Mouse (Mus musculus): ENCODE data around the gene Crocc2.
A peak's percentile ranks its signal among the peaks of the same experiment; 100 is the strongest.

Gene Crocc2

GRCm38 (mm10) chr1:93214612-93215011 lies 46.1 kb downstream of the Crocc2 start:
- no peak for DNase-seq (ENCODE audit: low spot score in 2 of 2)

- no peak for DNase-seq (ENCODE audit: low spot score in 2 of 2)
Measured at GRCm38 (mm10) chr1:93216839-93217497, 48.4 kb downstream of the Crocc2 start.

- no peak for DNase-seq (ENCODE audit: low spot score in 2 of 2)
Measured at GRCm38 (mm10) chr1:93217530-93217929, 49.0 kb downstream of the Crocc2 start.

- DNase-seq (ENCODE audit: low spot score in 2 of 2) = no peak
Measured at GRCm38 (mm10) chr1:93220776-93221175, 52.3 kb downstream of the Crocc2 start.

- no peak for DNase-seq (ENCODE audit: low spot score in 2 of 2)
Measured at GRCm38 (mm10) chr1:93223972-93224371, 55.4 kb downstream of the Crocc2 start.

- no peak for DNase-seq (ENCODE audit: low spot score in 2 of 2)
Measured at GRCm38 (mm10) chr1:93225226-93225625, 56.7 kb downstream of the Crocc2 start.

- no peak for DNase-seq (ENCODE audit: low spot score in 2 of 2)
Measured at GRCm38 (mm10) chr1:93225731-93226520, 57.4 kb downstream of the Crocc2 start.

- no peak for DNase-seq (ENCODE audit: low spot score in 2 of 2)
Measured at GRCm38 (mm10) chr1:93227303-93227975, 58.9 kb downstream of the Crocc2 start.

GRCm38 (mm10) chr1:93227976-93228365 lies 59.4 kb downstream of the Crocc2 start:
- no peak for DNase-seq (ENCODE audit: low spot score in 2 of 2)

- no peak for DNase-seq (ENCODE audit: low spot score in 2 of 2)
Measured at GRCm38 (mm10) chr1:93229221-93229620, 60.7 kb downstream of the Crocc2 start.

GRCm38 (mm10) chr1:93229626-93230025 lies 61.1 kb downstream of the Crocc2 start:
- DNase-seq (ENCODE audit: low spot score in 2 of 2) = no peak

- peak; percentile 65 to 77 for DNase-seq (ENCODE audit: low spot score in 2 of 2)
Measured at GRCm38 (mm10) chr1:93235576-93236544, 67.3 kb downstream of the Crocc2 start, which contains the start of gene Sned1. Gene Sned1 (plus strand): TSS chr1:93235841.

- DNase-seq (ENCODE audit: low spot score in 2 of 2) = no peak
Measured at GRCm38 (mm10) chr1:93236545-93236924, 68.0 kb downstream of the Crocc2 start.

- DNase-seq (ENCODE audit: low spot score in 2 of 2) = no peak
Measured at GRCm38 (mm10) chr1:93237676-93238075, 69.2 kb downstream of the Crocc2 start.

GRCm38 (mm10) chr1:93238201-93238600 lies 69.7 kb downstream of the Crocc2 start:
- no peak for DNase-seq (ENCODE audit: low spot score in 2 of 2)

GRCm38 (mm10) chr1:93245936-93246335 lies 77.4 kb downstream of the Crocc2 start:
- no peak for DNase-seq (ENCODE audit: low spot score in 2 of 2)

GRCm38 (mm10) chr1:93252586-93252985 lies 84.1 kb downstream of the Crocc2 start:
- no peak for DNase-seq (ENCODE audit: low spot score in 2 of 2)

GRCm38 (mm10) chr1:93255761-93256160 lies 87.2 kb downstream of the Crocc2 start:
- no peak for DNase-seq (ENCODE audit: low spot score in 2 of 2)

GRCm38 (mm10) chr1:93257560-93257959 lies 89.0 kb downstream of the Crocc2 start:
- DNase-seq (ENCODE audit: low spot score in 2 of 2) = no peak

- DNase-seq (ENCODE audit: low spot score in 2 of 2) = no peak
Measured at GRCm38 (mm10) chr1:93267207-93267606, 98.7 kb downstream of the Crocc2 start.

GRCm38 (mm10) chr1:93268246-93268645 lies 99.7 kb downstream of the Crocc2 start:
- no peak for DNase-seq (ENCODE audit: low spot score in 2 of 2)

All from frontal cortex, postnatal 10 days (tissue).